Mouse (Mus musculus): ENCODE measurements around the gene Akr1b7. TPM values are rescaled to one million over a fixed set of nuclear protein-coding genes. Genes with fewer than 3 reads are reported as not detected.

The Akr1b7 gene
- polyA plus RNA-seq, 1 experiment from 2014 or later, result 0.17 TPM

DNA sequence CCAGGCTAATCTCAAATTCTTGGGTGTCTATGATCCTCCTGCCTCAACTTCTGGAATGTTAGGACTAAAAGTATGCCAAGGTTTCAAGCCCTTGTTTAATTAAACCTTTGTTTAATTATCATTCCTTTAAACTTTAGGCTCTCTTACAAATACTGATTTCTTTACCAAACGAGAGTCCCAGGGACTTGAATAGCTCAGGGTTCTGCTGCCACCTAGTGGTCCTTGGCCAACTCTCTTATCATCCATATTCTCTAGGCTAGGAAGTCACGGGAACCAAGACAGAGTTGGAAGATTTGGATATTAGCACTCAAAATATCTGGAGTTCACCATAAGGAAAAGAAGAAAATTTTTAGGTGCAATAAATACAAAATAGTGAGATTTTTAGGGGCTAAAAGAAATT is 35.8 kb downstream of the Akr1b7 start:
- no peak for ATAC-seq (ENCODE audit: low FRiP score)
- H3K27me3 ChIP-seq, result no peaks in the 10 kb centered on the region
- 10% methylated on average over 2 of the region's 2 CpGs for WGBS
- no peak overlapping the region for H3K27ac ChIP-seq
- no peaks in the 10 kb centered on the region for H3K36me3 ChIP-seq
- no peak overlapping the region for H3K4me3 ChIP-seq
- no peaks in the 10 kb centered on the region for H3K4me1 ChIP-seq
- no peak overlapping the region for H3K4me2 ChIP-seq (replicated peaks)
- no peak overlapping the region for H3K9ac ChIP-seq
- H3K9me3 ChIP-seq (replicated peaks), result no peaks in the 10 kb centered on the region

DNA sequence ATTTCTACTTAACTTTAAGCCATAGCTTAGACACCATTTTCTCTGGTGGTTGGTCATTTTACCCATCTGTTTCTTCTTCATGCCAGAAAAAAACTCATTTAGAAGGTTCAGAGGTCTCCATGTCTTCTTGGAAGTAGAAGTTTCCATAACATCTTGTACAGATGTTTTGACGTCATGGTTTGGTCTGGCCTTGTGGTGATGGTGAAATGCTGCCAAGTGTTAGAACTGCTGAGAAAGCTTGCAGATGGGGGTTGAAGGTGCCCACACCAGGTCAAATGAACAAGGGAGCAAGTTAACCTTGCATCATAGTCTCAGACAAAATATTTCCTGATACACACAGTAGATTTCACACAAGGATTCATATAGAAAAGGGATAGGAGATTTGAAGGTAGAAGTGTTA is 36.6 kb downstream of the Akr1b7 start:
- Histone ChIP-seq H3K9ac (no peak overlapping the region), H3K27me3 (no peaks in the 10 kb centered on the region), H3K4me3 (no peak overlapping the region), H3K27ac (no peak overlapping the region), H3K9me3 (replicated peaks) (no peaks in the 10 kb centered on the region), H3K4me1 (no peaks in the 10 kb centered on the region), H3K36me3 (no peaks in the 10 kb centered on the region), H3K4me2 (replicated peaks) (no peak overlapping the region)
- no peak for ATAC-seq (ENCODE audit: low FRiP score)
- WGBS, result 75% methylated on average over 1 of the region's 1 CpGs

DNA sequence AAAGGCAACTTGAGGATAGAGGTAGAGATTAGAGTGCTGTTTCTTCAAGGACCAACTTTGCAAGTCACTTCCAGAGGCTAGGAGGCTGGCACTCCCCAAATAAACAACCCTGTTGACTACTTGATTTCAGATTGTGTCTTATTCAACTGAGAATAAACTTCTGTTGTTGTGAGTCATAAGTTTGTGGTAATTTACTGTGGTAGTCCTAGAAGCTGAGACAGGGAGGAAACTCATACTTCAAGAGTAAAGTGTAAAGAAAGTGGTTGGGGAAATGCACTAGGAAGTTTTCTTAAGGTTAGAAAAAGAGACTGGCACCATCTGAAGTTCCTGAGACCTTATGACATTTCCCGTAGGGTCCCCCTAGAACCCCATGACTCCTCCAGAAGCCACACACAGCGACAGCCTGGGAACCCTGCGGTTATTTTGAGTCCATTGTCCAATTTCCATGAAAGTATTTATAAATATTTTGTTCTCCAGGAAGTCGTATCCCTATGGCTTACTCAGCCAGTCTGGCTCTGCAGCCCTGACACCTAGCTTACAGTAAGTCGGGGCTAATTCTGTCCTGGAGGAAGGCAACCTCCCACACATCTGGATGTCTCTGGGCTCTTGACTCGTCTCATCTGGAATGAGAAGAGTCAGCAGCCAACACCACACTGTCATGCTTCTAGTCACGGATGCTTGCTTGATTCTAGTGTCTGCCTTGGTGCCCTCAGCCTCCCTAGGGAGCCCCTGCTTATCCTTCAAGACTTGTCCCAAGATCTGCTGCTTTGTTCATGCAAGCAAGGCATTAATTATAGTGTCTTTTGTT is 41.0 kb downstream of the Akr1b7 start:
- Histone ChIP-seq H3K9ac (no peak overlapping the region), H3K27ac (no peak overlapping the region), H3K27me3 (no peaks in the 10 kb centered on the region), H3K4me2 (replicated peaks) (no peak overlapping the region), H3K4me3 (no peak overlapping the region), H3K4me1 (no peaks in the 10 kb centered on the region), H3K36me3 (no peaks in the 10 kb centered on the region), H3K9me3 (replicated peaks) (no peaks in the 10 kb centered on the region)
- no peak for ATAC-seq (ENCODE audit: low FRiP score)
- WGBS, result 66% methylated on average over 7 of the region's 7 CpGs

DNA sequence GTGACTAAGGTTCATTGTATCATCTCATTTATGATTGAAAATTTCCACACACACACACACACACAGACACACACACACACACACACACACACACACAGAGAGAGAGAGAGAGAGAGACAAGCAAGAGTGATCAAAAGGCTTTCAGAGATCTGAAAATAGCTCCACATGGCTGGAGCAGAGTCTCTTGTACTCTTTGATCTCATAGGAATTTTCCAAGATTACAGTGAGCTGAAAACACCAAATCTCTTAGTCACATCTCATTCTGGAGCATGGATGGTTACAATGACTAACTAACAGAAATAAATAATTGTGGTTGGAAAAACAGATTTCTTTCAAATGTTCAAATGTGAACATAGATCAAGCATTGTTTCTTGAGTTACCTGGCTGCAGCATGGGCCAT is 47.3 kb downstream of the Akr1b7 start:
- no peak for ATAC-seq (ENCODE audit: low FRiP score)
- Histone ChIP-seq H3K4me2 (replicated peaks) (no peak overlapping the region), H3K27ac (no peak overlapping the region), H3K36me3 (no peaks in the 10 kb centered on the region), H3K4me1 (no peaks in the 10 kb centered on the region), H3K27me3 (no peaks in the 10 kb centered on the region), H3K9me3 (replicated peaks) (no peaks in the 10 kb centered on the region), H3K9ac (no peak overlapping the region), H3K4me3 (no peak overlapping the region)

DNA sequence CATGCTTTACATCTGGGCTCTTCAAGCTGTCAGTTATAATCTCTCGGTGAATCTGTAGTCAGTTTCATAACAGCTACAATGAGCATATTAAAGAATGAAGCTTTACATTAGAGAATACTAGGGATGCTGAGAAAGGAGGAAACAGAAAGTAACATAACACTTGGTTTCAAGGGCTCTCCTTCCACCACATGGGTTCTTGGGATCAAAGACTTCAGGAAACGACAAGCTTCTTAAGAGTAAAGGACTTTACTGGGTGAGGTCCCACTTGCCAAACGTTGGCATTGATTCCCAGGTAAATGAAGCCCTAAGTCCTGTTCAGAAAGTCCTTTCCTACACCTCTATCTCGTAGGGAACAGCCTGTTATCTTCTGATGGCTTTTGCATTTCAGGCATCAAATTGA is 48.5 kb downstream of the Akr1b7 start:
- whole genome bisulfite sequencing, result 56% methylated on average over 4 of the region's 4 CpGs
- no peak overlapping the region for H3K4me3 ChIP-seq
- no peaks in the 10 kb centered on the region for H3K4me1 ChIP-seq
- no peak overlapping the region for H3K9ac ChIP-seq
- H3K9me3 ChIP-seq (replicated peaks), result no peaks in the 10 kb centered on the region
- H3K27ac ChIP-seq, result no peak overlapping the region
- H3K27me3 ChIP-seq, result no peaks in the 10 kb centered on the region
- no peaks in the 10 kb centered on the region for H3K36me3 ChIP-seq
- H3K4me2 ChIP-seq (replicated peaks), result no peak overlapping the region
- ATAC-seq (ENCODE audit: low FRiP score), result no peak

DNA sequence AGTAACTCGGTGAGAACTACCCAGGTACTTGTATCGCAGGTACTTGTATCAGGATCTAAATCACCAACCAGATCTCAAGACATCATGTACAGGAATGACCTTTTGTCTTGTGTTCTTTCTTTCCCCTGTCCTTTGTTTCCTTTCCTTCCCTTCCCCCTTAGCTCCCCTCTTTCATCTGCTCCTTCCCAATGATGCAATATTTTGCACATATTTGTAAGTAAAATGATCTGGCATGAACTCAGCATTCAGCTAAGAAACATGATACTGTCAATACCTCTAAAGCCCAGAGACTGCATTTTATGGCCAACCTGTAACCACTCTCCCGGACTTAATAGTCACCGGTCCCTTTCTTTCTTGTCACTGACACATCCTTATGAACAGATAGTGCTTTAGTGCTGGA is 51.4 kb downstream of the Akr1b7 start:
- Histone ChIP-seq H3K36me3 (no peaks in the 10 kb centered on the region), H3K4me1 (no peaks in the 10 kb centered on the region), H3K9ac (no peak overlapping the region), H3K27ac (no peak overlapping the region), H3K4me3 (no peak overlapping the region), H3K9me3 (replicated peaks) (no peaks in the 10 kb centered on the region), H3K27me3 (no peaks in the 10 kb centered on the region), H3K4me2 (replicated peaks) (no peak overlapping the region)
- no peak for ATAC-seq (ENCODE audit: low FRiP score)
- WGBS, result 91% methylated on average over 4 of the region's 4 CpGs

DNA sequence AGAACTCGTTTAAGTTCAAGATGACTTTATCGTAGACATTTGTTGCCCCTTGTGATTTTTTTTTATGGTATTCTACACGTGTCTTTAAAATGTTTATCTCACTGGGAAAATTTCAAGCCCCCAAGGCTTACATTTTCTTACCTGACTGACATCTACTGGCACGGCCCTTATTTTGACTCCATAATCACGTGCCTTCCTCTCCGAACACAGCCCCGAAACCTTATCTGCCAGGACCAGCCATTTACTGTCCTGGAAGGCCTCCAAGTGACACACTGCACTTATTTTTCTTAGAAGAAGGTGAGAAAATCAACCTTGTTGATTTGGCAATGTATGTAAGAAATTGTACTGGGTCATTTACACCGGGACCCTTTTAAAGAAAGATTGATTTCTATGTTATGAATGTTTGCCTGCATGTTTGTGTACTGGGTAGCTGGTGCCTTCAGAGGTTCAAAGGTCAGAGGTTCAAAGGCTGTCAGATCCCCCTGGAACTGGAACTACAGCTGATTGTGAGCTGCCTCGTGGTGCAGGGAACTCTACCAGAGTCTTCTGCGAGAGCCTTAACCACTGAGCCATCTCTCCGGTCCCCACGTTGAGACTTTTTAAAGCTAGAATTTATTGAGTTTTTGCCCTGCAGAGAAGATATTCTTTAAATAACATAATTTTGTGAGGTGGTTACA is 59.4 kb downstream of the Akr1b7 start:
- no peak overlapping the region for H3K4me3 ChIP-seq
- no peaks in the 10 kb centered on the region for H3K27me3 ChIP-seq
- no peak overlapping the region for H3K27ac ChIP-seq
- peaks cover 8% of the 10 kb centered on the region; the same call in 1 of the 2 replicates for H3K4me1 ChIP-seq
- WGBS, result 80% methylated on average over 12 of the region's 12 CpGs
- no peaks in the 10 kb centered on the region for H3K9me3 ChIP-seq (replicated peaks)
- H3K9ac ChIP-seq, result no peak overlapping the region
- no peak overlapping the region for H3K4me2 ChIP-seq (replicated peaks)
- no peak for ATAC-seq (ENCODE audit: low FRiP score)
- H3K36me3 ChIP-seq, result no peaks in the 10 kb centered on the region

Other genes starting within 250 kb of the Akr1b7 start
- gene Slc35b4, start 235.2 kb upstream of the Akr1b7 start, polyA plus RNA-seq (2016; fragmentation: Nextera tagmentation; extraction: Ambion mirVana), result 42.9 and 44.6 TPM in 2 replicates
- 128 and 133 TPM in 2 replicates for gene Akr1b3, start 94.9 kb upstream of the Akr1b7 start, polyA plus RNA-seq (2016; fragmentation: Nextera tagmentation; extraction: Ambion mirVana)
- 18.4 and 19.9 TPM in 2 replicates for gene Akr1b8, start 58.2 kb upstream of the Akr1b7 start, polyA plus RNA-seq (2016; fragmentation: Nextera tagmentation; extraction: Ambion mirVana)
- gene Akr1b10, start 28.1 kb upstream of the Akr1b7 start, polyA plus RNA-seq (2016; fragmentation: Nextera tagmentation; extraction: Ambion mirVana), result 13.1 and 14.4 TPM in 2 replicates
- 70.5 and 82.4 TPM in 2 replicates for gene Bpgm, start 63.9 kb downstream of the Akr1b7 start, polyA plus RNA-seq (2016; fragmentation: Nextera tagmentation; extraction: Ambion mirVana)
- gene Cald1, start 186.2 kb downstream of the Akr1b7 start, polyA plus RNA-seq (2016; fragmentation: Nextera tagmentation; extraction: Ambion mirVana), result 175 and 198 TPM in 2 replicates